Mouse (Mus musculus) neutrophil, adult 59 days (primary cell): ENCODE results near the gene Krtap4-8. TPM values are rescaled to one million over a fixed set of nuclear protein-coding genes. Genes with fewer than 3 reads are reported as not detected.

Experiments used
- total RNA-seq, 2 experiments: library from RNA; stranded (reverse); gene quantifications; 1 replicate in 1 of 2; 2 replicates in 1 of 2; pipeline ENCODE4 v1.2.4; 2023

The Krtap4-8 gene
- total RNA-seq = not detected

GRCm38 (mm10) chr11:99780604-99781003 is at the start of gene Krtap4-8:
TSS of gene Krtap4-8 (minus strand) at chr11:99780704.

DNA sequence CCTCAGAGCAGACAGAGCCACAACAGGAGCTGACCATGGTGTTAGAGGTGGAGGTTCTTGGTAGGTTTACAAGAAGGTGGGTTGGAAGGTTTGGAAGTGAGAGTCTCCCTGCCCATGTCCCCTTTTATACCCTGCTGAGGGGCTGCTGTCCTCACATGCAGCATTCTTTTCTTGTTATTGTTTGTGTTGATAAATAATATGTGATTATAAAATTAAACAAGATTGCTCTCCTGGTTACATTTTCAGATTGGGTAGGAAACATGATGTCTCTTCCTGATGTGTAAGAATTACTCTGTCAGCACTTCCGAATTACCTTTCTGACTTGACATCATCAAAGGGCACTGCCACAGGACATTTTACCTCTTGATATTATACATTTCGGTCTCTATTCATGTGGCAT is 35.1 kb upstream of the Krtap4-8 start, which contains the start of gene Gm11564:
Gene Gm11564 (minus strand): TSS at position 101 of the 400 bp plus-strand sequence.

DNA sequence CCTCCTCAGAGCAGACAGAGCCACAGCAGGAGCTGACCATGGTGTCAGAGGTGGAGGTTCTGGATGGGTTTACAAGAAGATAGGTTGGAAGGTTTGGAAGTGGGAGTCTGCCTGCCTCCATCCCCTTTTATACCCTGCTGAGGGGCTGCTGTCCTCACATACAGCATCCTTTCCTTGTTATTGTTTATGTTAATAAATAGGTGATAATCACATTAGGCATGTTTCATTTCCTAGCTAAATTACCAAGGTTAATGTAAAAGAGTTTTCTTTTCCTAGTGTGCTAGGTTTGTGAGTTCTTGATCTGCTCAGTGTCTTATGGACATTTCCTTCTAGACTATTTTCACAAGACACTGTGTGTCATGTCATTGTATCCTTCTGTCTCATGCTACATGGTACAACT is 29.3 kb upstream of the Krtap4-8 start, which contains the start of gene Krtap4-13:
Gene Krtap4-13 (minus strand): TSS at position 101 of the 400 bp plus-strand sequence.

DNA sequence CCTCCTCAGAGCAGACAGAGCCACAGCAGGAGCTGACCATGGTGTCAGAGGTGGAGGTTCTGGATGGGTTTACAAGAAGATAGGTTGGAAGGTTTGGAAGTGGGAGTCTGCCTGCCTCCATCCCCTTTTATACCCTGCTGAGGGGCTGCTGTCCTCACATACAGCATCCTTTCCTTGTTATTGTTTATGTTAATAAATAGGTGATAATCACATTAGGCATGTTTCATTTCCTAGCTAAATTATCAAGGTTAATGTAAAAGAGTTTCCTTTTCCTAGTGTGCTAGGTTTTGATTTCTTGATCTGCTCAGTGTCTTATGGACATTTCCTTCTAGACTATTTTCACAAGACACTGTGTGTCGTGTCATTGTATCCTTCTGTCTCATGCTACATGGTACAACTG is 23.8 kb upstream of the Krtap4-8 start, which contains the start of gene Gm11554:
Gene Gm11554 (minus strand): TSS at position 101 of the 400 bp plus-strand sequence.

GRCm38 (mm10) chr11:99798832-99799231 is 18.3 kb upstream of the Krtap4-8 start, which contains the start of gene Gm11569:
TSS of gene Gm11569 (minus strand) at chr11:99798932.

DNA sequence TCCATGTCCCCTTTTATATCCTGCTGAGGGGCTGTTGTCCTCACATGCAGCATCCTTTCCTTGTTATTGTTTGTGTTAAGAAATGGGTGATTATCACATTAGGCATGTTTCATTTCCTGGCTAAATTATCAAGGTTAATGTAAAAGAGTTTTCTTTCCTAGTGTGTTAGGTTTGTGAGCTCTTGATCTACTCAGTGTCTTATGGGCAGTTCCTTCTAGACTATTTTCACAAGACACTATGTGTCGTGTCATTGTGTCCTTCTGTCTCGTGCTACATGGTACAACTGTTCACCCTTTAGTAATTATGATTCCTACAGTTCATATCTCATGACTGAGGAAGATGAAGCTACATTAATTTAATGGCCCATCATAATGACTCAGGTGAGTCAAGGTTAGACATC is 12.9 kb upstream of the Krtap4-8 start, which contains the start of gene Gm11596:
Gene Gm11596 (minus strand): TSS at position 101 of the 400 bp plus-strand sequence.

DNA sequence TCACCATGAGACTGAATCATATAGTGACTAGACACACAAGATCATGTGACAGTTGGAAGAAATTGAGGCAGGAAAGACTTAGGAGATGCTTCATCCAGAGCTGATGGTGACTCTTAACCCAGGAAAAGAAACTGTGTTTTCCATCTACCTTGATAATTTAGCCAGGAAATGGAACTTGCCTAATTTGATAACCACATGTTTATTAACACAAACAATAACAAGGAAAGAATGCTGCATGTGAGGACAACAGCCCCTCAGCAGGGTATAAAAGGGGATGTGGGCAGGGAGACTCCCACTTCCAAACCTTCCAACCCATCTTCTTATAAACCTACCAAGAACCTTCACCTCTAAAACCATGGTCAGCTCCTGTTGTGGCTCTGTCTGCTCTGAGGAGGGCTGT is 4.4 kb upstream of the Krtap4-8 start, which contains the start of gene Krtap4-9:
Gene Krtap4-9 (plus strand): TSS at position 301 of the 400 bp plus-strand sequence.

DNA sequence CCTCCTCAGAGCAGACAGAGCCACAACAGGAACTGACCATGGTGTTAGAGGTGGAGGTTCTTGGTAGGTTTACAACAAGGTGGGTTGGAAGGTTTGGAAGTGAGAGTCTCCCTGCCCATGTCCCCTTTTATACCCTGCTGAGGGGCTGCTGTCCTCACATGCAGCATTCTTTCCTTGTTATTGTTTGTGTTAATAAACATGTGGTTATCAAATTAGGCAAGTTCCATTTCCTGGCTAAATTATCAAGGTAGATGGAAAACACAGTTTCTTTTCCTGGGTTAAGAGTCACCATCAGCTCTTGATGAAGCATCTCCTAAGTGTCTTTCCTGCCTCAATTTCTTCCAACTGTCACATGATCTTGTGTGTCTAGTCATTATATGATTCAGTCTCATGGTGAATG is 7.7 kb downstream of the Krtap4-8 start, which contains the start of gene Gm11595:
Gene Gm11595 (minus strand): TSS at position 101 of the 400 bp plus-strand sequence.

DNA sequence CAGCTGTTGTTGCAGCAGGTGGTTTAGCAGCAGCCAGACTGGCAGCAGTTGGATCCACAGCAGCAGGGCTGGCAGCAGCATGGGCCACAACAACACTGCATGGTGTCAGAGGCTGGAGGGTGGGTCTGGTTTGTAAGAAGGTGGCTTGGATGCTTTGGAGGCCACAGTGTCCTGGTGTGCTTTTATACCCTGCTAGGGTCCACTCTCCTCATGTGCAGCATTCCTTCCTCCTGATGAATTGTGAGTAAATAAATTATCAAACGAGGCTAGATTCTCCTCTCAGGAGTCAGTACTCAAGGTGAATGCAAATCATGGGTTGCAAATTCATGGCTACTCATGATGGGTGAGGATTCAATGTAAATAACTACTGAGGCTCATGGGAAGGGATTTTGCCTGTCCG is 46.3 kb downstream of the Krtap4-8 start, which contains the start of gene Gm14180:
Gene Gm14180 (minus strand): TSS at position 101 of the 400 bp plus-strand sequence.

Other genes with a start within 250 kb of the Krtap4-8 start
- not detected for gene Krt40, start 237.5 kb downstream of the Krtap4-8 start, total RNA-seq
- gene Krtap3-3, start 229.8 kb downstream of the Krtap4-8 start, total RNA-seq = not detected
- gene Krtap3-2, start 223.9 kb downstream of the Krtap4-8 start, total RNA-seq = not detected
- gene Gm11939, start 221.2 kb downstream of the Krtap4-8 start, total RNA-seq = not detected
- not detected for gene Krtap3-1, start 214.1 kb downstream of the Krtap4-8 start, total RNA-seq
- not detected for gene Krtap1-5, start 199.7 kb downstream of the Krtap4-8 start, total RNA-seq
- not detected for gene Krtap1-4, start 197.1 kb downstream of the Krtap4-8 start, total RNA-seq
- not detected for gene Krtap1-3, start 189.4 kb downstream of the Krtap4-8 start, total RNA-seq
- not detected for gene Krtap9-3, start 182.6 kb downstream of the Krtap4-8 start, total RNA-seq
- not detected for gene Gm11938, start 177.4 kb downstream of the Krtap4-8 start, total RNA-seq
- gene Gm11937, start 170.5 kb downstream of the Krtap4-8 start, total RNA-seq = not detected
- gene Krtap2-4, start 165.9 kb downstream of the Krtap4-8 start, total RNA-seq = not detected
- gene Gm11562, start 160.3 kb downstream of the Krtap4-8 start, total RNA-seq = not detected
- not detected for gene Krtap4-1, start 152.5 kb downstream of the Krtap4-8 start, total RNA-seq
- gene Krtap4-2, start 145.6 kb downstream of the Krtap4-8 start, total RNA-seq = not detected
- gene Krtap4-7, start 136.6 kb downstream of the Krtap4-8 start, total RNA-seq = not detected
- gene Gm11555, start 130.5 kb downstream of the Krtap4-8 start, total RNA-seq = not detected
- gene Gm11563, start 121.7 kb downstream of the Krtap4-8 start, total RNA-seq = not detected
- gene Krtap4-6, start 114.7 kb downstream of the Krtap4-8 start, total RNA-seq = not detected
- not detected for gene Gm14190, start 90.0 kb downstream of the Krtap4-8 start, total RNA-seq
- not detected for gene Gm14180, start 46.4 kb downstream of the Krtap4-8 start, total RNA-seq
- not detected for gene Gm11595, start 7.8 kb downstream of the Krtap4-8 start, total RNA-seq
- gene Krtap4-9, start 4.5 kb upstream of the Krtap4-8 start, total RNA-seq = not detected
- gene Gm11596, start 12.8 kb upstream of the Krtap4-8 start, total RNA-seq = not detected
- not detected for gene Gm11569, start 18.2 kb upstream of the Krtap4-8 start, total RNA-seq
- gene Gm11554, start 23.7 kb upstream of the Krtap4-8 start, total RNA-seq = not detected
- not detected for gene Krtap4-13, start 29.2 kb upstream of the Krtap4-8 start, total RNA-seq
- gene Gm11564, start 35.0 kb upstream of the Krtap4-8 start, total RNA-seq = not detected
- not detected for gene 2300003K06Rik, start 57.4 kb upstream of the Krtap4-8 start, total RNA-seq
- gene Krtap4-16, start 70.9 kb upstream of the Krtap4-8 start, total RNA-seq = not detected
- gene Gm11568, start 77.2 kb upstream of the Krtap4-8 start, total RNA-seq = not detected
- gene Gm11559, start 83.8 kb upstream of the Krtap4-8 start, total RNA-seq = not detected
- gene Krtap9-1, start 92.7 kb upstream of the Krtap4-8 start, total RNA-seq = not detected
- gene Gm11567, start 98.5 kb upstream of the Krtap4-8 start, total RNA-seq = not detected
- not detected for gene Krtap31-1, start 127.2 kb upstream of the Krtap4-8 start, total RNA-seq
- not detected for gene Gm11565, start 134.0 kb upstream of the Krtap4-8 start, total RNA-seq
- gene Krtap31-2, start 155.6 kb upstream of the Krtap4-8 start, total RNA-seq = not detected
- not detected for gene Krtap9-5, start 167.8 kb upstream of the Krtap4-8 start, total RNA-seq
- gene Krtap29-1, start 198.3 kb upstream of the Krtap4-8 start, total RNA-seq = not detected
- gene Krtap16-1, start 205.9 kb upstream of the Krtap4-8 start, total RNA-seq = not detected
- not detected for gene Krtap17-1, start 213.3 kb upstream of the Krtap4-8 start, total RNA-seq
- not detected for gene Krt33a, start 235.5 kb upstream of the Krtap4-8 start, total RNA-seq
- gene Krt33b, start 249.2 kb upstream of the Krtap4-8 start, total RNA-seq = not detected